Mouse (Mus musculus) hindbrain, postnatal 0 days (tissue): ENCODE data around the gene Rnf5. TPM values are rescaled to one million over a fixed set of nuclear protein-coding genes. Genes with fewer than 3 reads are reported as not detected.
A peak's percentile ranks its signal among the peaks of the same experiment; 100 is the strongest.

ENCODE experiments used
- ATAC-seq: fragments of 200-750 bp; cut with Nextera tagmentation; 2 replicates; pipeline ENCODE4 v1.8.0; 2017; ENCODE audit warnings: mild to moderate bottlenecking, moderate TSS enrichment, moderate library complexity
- DNase-seq: peaks from one replicate; pipeline ENCODE4 v3.0.0-alpha.2; 2015; ENCODE audit warnings: low spot score
- H3K27ac ChIP-seq: fragments of 300-500 bp; sonication (generic); 2 replicates; pipeline ENCODE4 v1.5.1; 2014; ENCODE audit warnings: mild to moderate bottlenecking
- H3K27me3 ChIP-seq: fragments of 300-500 bp; sonication (generic); 2 replicates; pipeline ENCODE4 v1.6.1; 2014; ENCODE audit warnings: low read length, mixed read lengths; ENCODE audit not compliant: insufficient read depth
- H3K36me3 ChIP-seq: fragments of 300-500 bp; sonication (generic); 2 replicates; pipeline ENCODE4 v1.6.1; 2014; ENCODE audit warnings: low read length, mixed read lengths; ENCODE audit not compliant: insufficient read depth
- H3K4me1 ChIP-seq: fragments of 300-500 bp; sonication (generic); 2 replicates; pipeline ENCODE4 v1.6.1; 2014; ENCODE audit warnings: antibody characterized with exemption, low read length, mixed read lengths; ENCODE audit not compliant: insufficient read depth
- H3K4me2 ChIP-seq: fragments of 300-500 bp; sonication (generic); 2 replicates; pipeline ENCODE4 v1.6.1; 2014; ENCODE audit warnings: low read depth, mild to moderate bottlenecking, low read length, moderate library complexity, mixed read lengths
- H3K4me3 ChIP-seq: fragments of 300-500 bp; sonication (generic); 2 replicates; pipeline ENCODE4 v1.5.1; 2014; ENCODE audit warnings: low read length
- H3K9ac ChIP-seq: fragments of 300-500 bp; sonication (generic); replicated peaks from 2 replicates; pipeline ENCODE4 v1.6.1; 2014; ENCODE audit warnings: mild to moderate bottlenecking, low read length, moderate library complexity, mixed read lengths
- H3K9me3 ChIP-seq: fragments of 300-500 bp; sonication (generic); 2 replicates; pipeline ENCODE4 v1.6.1; 2016; ENCODE audit warnings: low read length, mixed read lengths
- CTCF ChIP-seq: IDR thresholded peaks from 2 replicates; pipeline ENCODE4 v1.5.1; 2016; ENCODE audit warnings: antibody characterized with exemption, control low read depth, low read depth
- WGBS: fragments of 180-500 bp; shearing (Covaris S2); extraction: QIAGEN DNeasy Blood & Tissue Kit; methylation state at CpG from one replicate; pipeline ENCODE4 v1.1.7; 2014; 5-methylcytosine and 5-hydroxymethylcytosine counted together
- polyA plus RNA-seq: library from polyadenylated mRNA; unstranded; fragments of >200 nt; fragmentation: Nextera tagmentation; extraction: Ambion mirVana; gene quantifications from 2 replicates; pipeline ENCODE4 v1.2.1, GENCODE M21; 2015
- total RNA-seq: library from RNA; depleted of rRNA; stranded (reverse); fragments of >200 nt; gene quantifications from 2 replicates; pipeline ENCODE4 v1.2.3, GENCODE M21; 2014; rRNA removed

Gene Rnf5
- total and polyA plus RNA-seq, 2 experiments from 2014 or later = 61.9 to 223 TPM

- no peak overlapping the region for H3K4me3 ChIP-seq
- DNase-seq (no peak), ATAC-seq (no peak)
- no peak overlapping the region for H3K27ac ChIP-seq
- no peak overlapping the region for H3K9ac ChIP-seq
- WGBS = 38% methylated on average over 15 of the region's 15 CpGs
- no peaks in the 10 kb centered on the region for H3K4me1 ChIP-seq
- no peak overlapping the region for H3K4me2 ChIP-seq
- no peak for TF ChIP-seq CTCF
- H3K36me3 ChIP-seq = no peaks in the 10 kb centered on the region
- H3K27me3 ChIP-seq = no peaks in the 10 kb centered on the region
- H3K9me3 ChIP-seq = no peaks in the 10 kb centered on the region
These were observed 43.6 kb downstream of the Rnf5 start for GRCm38 (mm10) chr17:34559895-34560294.

- Histone ChIP-seq H3K36me3 (no peaks in the 10 kb centered on the region), H3K9me3 (no peaks in the 10 kb centered on the region), H3K27ac (no peak overlapping the region), H3K9ac (no peak overlapping the region), H3K4me2 (no peak overlapping the region), H3K27me3 (no peaks in the 10 kb centered on the region), H3K4me1 (no peaks in the 10 kb centered on the region), H3K4me3 (no peak overlapping the region)
- DNase-seq = no peak
- no peak for TF ChIP-seq CTCF
- no peak for ATAC-seq
- WGBS = 82% methylated on average over 7 of the region's 7 CpGs
These were observed 44.4 kb downstream of the Rnf5 start for GRCm38 (mm10) chr17:34559116-34559515.

GRCm38 (mm10) chr17:34557411-34557810, 46.1 kb downstream of the Rnf5 start:
- Histone ChIP-seq H3K4me2 (no peak overlapping the region), H3K4me1 (no peaks in the 10 kb centered on the region), H3K9ac (no peak overlapping the region), H3K4me3 (no peak overlapping the region), H3K9me3 (no peaks in the 10 kb centered on the region), H3K27me3 (no peaks in the 10 kb centered on the region), H3K27ac (no peak overlapping the region), H3K36me3 (no peaks in the 10 kb centered on the region)
- no peak for TF ChIP-seq CTCF
- ATAC-seq (no peak), DNase-seq (no peak)
- WGBS = 78% methylated on average over 11 of the region's 11 CpGs

GRCm38 (mm10) chr17:34556406-34556805, 47.1 kb downstream of the Rnf5 start:
- no peaks in the 10 kb centered on the region for H3K4me1 ChIP-seq
- ATAC-seq (no peak), DNase-seq (no peak)
- H3K4me3 ChIP-seq = no peak overlapping the region
- no peaks in the 10 kb centered on the region for H3K9me3 ChIP-seq
- H3K27me3 ChIP-seq = no peaks in the 10 kb centered on the region
- no peak overlapping the region for H3K9ac ChIP-seq
- TF ChIP-seq CTCF = no peak
- H3K27ac ChIP-seq = no peak overlapping the region
- 85% methylated on average over 8 of the region's 8 CpGs for WGBS
- no peaks in the 10 kb centered on the region for H3K36me3 ChIP-seq
- no peak overlapping the region for H3K4me2 ChIP-seq

DNA sequence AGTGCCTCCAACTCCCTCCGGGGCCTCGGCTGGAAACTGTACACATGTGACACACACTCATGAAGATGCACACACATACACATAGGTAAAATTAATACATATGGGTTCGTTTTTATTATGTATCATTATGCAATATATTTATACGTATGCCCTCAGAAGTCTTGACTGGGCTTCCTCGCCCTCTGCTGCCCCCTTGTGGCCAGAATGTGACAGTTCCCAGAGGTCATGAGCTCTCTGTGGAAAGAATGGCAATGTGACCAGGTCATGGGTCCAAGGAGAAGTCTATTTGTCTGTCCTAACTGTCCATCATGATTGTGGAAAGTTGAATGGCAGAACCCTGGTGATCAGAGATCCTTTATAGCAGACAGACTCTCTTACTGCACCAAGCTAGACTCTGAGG, 48.0 kb downstream of the Rnf5 start:
- no peaks in the 10 kb centered on the region for H3K4me1 ChIP-seq
- no peak overlapping the region for H3K4me3 ChIP-seq
- no peak overlapping the region for H3K27ac ChIP-seq
- no peaks in the 10 kb centered on the region for H3K9me3 ChIP-seq
- 22% methylated on average over 5 of the region's 5 CpGs for WGBS
- H3K9ac ChIP-seq = no peak overlapping the region
- H3K4me2 ChIP-seq = no peak overlapping the region
- ATAC-seq (no peak), DNase-seq (peak; percentile 72)
- H3K36me3 ChIP-seq = no peaks in the 10 kb centered on the region
- TF ChIP-seq CTCF = peak; percentile 90
- no peaks in the 10 kb centered on the region for H3K27me3 ChIP-seq

Other genes with a start within 250 kb of the Rnf5 start
- not detected in 2 replicates for gene Btnl2, start 248.9 kb downstream of the Rnf5 start, total RNA-seq
- gene Btnl2, start 248.9 kb downstream of the Rnf5 start, polyA plus RNA-seq = 0.08 TPM in 1 of 2 replicates, not detected in the other
- gene Btnl1, start 226.6 kb downstream of the Rnf5 start, total RNA-seq = not detected in 2 replicates
- gene Btnl1, start 226.6 kb downstream of the Rnf5 start, polyA plus RNA-seq = not detected in 2 replicates
- gene BC051142, start 204.9 kb downstream of the Rnf5 start, total RNA-seq = 5.2 and 6.8 TPM in 2 replicates
- 4.4 and 5.0 TPM in 2 replicates for gene BC051142, start 204.9 kb downstream of the Rnf5 start, polyA plus RNA-seq
- gene Btnl4, start 126.4 kb downstream of the Rnf5 start, total RNA-seq = not detected in 2 replicates
- gene Btnl4, start 126.4 kb downstream of the Rnf5 start, polyA plus RNA-seq = not detected in 2 replicates
- gene Btnl6, start 86.3 kb downstream of the Rnf5 start, total RNA-seq = not detected in 2 replicates
- gene Btnl6, start 86.3 kb downstream of the Rnf5 start, polyA plus RNA-seq = 0.09 TPM in 1 of 2 replicates, not detected in the other
- 6.0 and 11.4 TPM in 2 replicates for gene Notch4, start 39.4 kb downstream of the Rnf5 start, total RNA-seq
- 5.2 and 6.1 TPM in 2 replicates for gene Notch4, start 39.4 kb downstream of the Rnf5 start, polyA plus RNA-seq
- 3.4 and 4.8 TPM in 2 replicates for gene Gpsm3, start 13.9 kb downstream of the Rnf5 start, total RNA-seq
- 4.8 and 5.4 TPM in 2 replicates for gene Gpsm3, start 13.9 kb downstream of the Rnf5 start, polyA plus RNA-seq
- gene Pbx2, start 12.4 kb downstream of the Rnf5 start, total RNA-seq = 63.1 and 67.1 TPM in 2 replicates
- 6.2 and 7.5 TPM in 2 replicates for gene Pbx2, start 12.4 kb downstream of the Rnf5 start, polyA plus RNA-seq
- 1.8 and 2.0 TPM in 2 replicates for gene Ager, start 5.8 kb downstream of the Rnf5 start, total RNA-seq
- gene Ager, start 5.8 kb downstream of the Rnf5 start, polyA plus RNA-seq = 1.7 and 2.5 TPM in 2 replicates
- 306 and 322 TPM in 2 replicates for gene Agpat1, start 572 bp upstream of the Rnf5 start, total RNA-seq
- 97.7 and 98.4 TPM in 2 replicates for gene Agpat1, start 572 bp upstream of the Rnf5 start, polyA plus RNA-seq
- 3.5 and 5.9 TPM in 2 replicates for gene Egfl8, start 12.3 kb upstream of the Rnf5 start, total RNA-seq
- gene Egfl8, start 12.3 kb upstream of the Rnf5 start, polyA plus RNA-seq = 6.5 and 7.4 TPM in 2 replicates
- gene Ppt2, start 24.8 kb upstream of the Rnf5 start, total RNA-seq = 33.6 and 42.3 TPM in 2 replicates
- 17.9 and 20.0 TPM in 2 replicates for gene Ppt2, start 24.8 kb upstream of the Rnf5 start, polyA plus RNA-seq
- 7.5 and 8.1 TPM in 2 replicates for gene Prrt1, start 25.8 kb upstream of the Rnf5 start, total RNA-seq
- gene Prrt1, start 25.8 kb upstream of the Rnf5 start, polyA plus RNA-seq = 7.3 and 7.9 TPM in 2 replicates
- 4.9 and 6.1 TPM in 2 replicates for gene Fkbpl, start 41.1 kb upstream of the Rnf5 start, total RNA-seq
- 10.4 and 11.8 TPM in 2 replicates for gene Fkbpl, start 41.1 kb upstream of the Rnf5 start, polyA plus RNA-seq
- 53.6 and 70.6 TPM in 2 replicates for gene Atf6b, start 43.5 kb upstream of the Rnf5 start, total RNA-seq
- 74.2 and 78.2 TPM in 2 replicates for gene Atf6b, start 43.5 kb upstream of the Rnf5 start, polyA plus RNA-seq
- 3.1 and 4.0 TPM in 2 replicates for gene Tnxb, start 66.8 kb upstream of the Rnf5 start, total RNA-seq
- 0.16 and 0.28 TPM in 2 replicates for gene Tnxb, start 66.8 kb upstream of the Rnf5 start, polyA plus RNA-seq
- 1.0 and 1.9 TPM in 2 replicates for gene C4b, start 140.2 kb upstream of the Rnf5 start, total RNA-seq
- gene C4b, start 140.2 kb upstream of the Rnf5 start, polyA plus RNA-seq = 0.86 and 1.1 TPM in 2 replicates
- gene Cyp21a1, start 200.9 kb upstream of the Rnf5 start, total RNA-seq = not detected in 2 replicates
- not detected in 2 replicates for gene Cyp21a1, start 200.9 kb upstream of the Rnf5 start, polyA plus RNA-seq
- 17.5 and 29.6 TPM in 2 replicates for gene Stk19, start 233.3 kb upstream of the Rnf5 start, total RNA-seq
- 45.5 and 46.5 TPM in 2 replicates for gene Stk19, start 233.3 kb upstream of the Rnf5 start, polyA plus RNA-seq
- 36.4 and 48.9 TPM in 2 replicates for gene Dxo, start 233.3 kb upstream of the Rnf5 start, total RNA-seq
- gene Dxo, start 233.3 kb upstream of the Rnf5 start, polyA plus RNA-seq = 47.6 and 53.8 TPM in 2 replicates
- 98.1 and 100 TPM in 2 replicates for gene Skiv2l, start 246.5 kb upstream of the Rnf5 start, total RNA-seq
- gene Skiv2l, start 246.5 kb upstream of the Rnf5 start, polyA plus RNA-seq = 43.8 and 44.5 TPM in 2 replicates
- gene Nelfe, start 246.7 kb upstream of the Rnf5 start, total RNA-seq = 27.6 and 32.9 TPM in 2 replicates
- gene Nelfe, start 246.7 kb upstream of the Rnf5 start, polyA plus RNA-seq = 63.5 and 71.9 TPM in 2 replicates